Mouse (Mus musculus) testis, adult 2 months (tissue): ENCODE measurements around the gene Qsox2.

Experiments
- CTCF ChIP-seq: fragments of 200-500 bp; IDR thresholded peaks from 2 replicates; pipeline ENCODE4 v1.5.1; 2012; ENCODE audit warnings: low read depth, mild to moderate bottlenecking, inconsistent platforms, low read length, moderate library complexity; ENCODE audit not compliant: control insufficient read depth, insufficient read depth, insufficient replicate concordance
- POLR2A ChIP-seq: fragments of 200-500 bp; IDR thresholded peaks from 2 replicates; pipeline ENCODE4 v1.6.1; 2012; ENCODE audit warnings: low read depth, mild to moderate bottlenecking, inconsistent platforms, low read length, moderate library complexity; ENCODE audit not compliant: control insufficient read depth

- TF ChIP-seq POLR2A (no peak), CTCF (no peak)
Observed at GRCm38 (mm10) chr2:26166890-26167289, 70.4 kb downstream of the Qsox2 start.
